Mouse (Mus musculus) right cerebral cortex, postnatal 4 days (tissue): ENCODE results near the gene Suv39h2.

ENCODE experiments used
- DNase-seq: peaks from one replicate; pipeline ENCODE4 v3.0.0-alpha.2; 2022

Suv39h2 gene

GRCm38 (mm10) chr2:3420157-3420556 is 54.7 kb downstream of the Suv39h2 start:
- DNase-seq, result no peak

GRCm38 (mm10) chr2:3418883-3419431 is 55.9 kb downstream of the Suv39h2 start:
- DNase-seq, result peak; percentile 96

- DNase-seq, result no peak
These were observed 59.2 kb downstream of the Suv39h2 start for GRCm38 (mm10) chr2:3415676-3416075.

- peak; percentile 81 for DNase-seq
These were observed 60.6 kb downstream of the Suv39h2 start for GRCm38 (mm10) chr2:3414241-3414640.

GRCm38 (mm10) chr2:3407756-3408155 is 67.1 kb downstream of the Suv39h2 start:
- no peak for DNase-seq

GRCm38 (mm10) chr2:3405981-3406380 is 68.8 kb downstream of the Suv39h2 start:
- DNase-seq, result no peak
